Mouse (Mus musculus): ENCODE measurements around the gene Olfr469. TPM values are rescaled to one million over a fixed set of nuclear protein-coding genes. Genes with fewer than 3 reads are reported as not detected.

Gene Olfr469
- polyA plus RNA-seq (2015; fragmentation: Illumina TruSeq; extraction: RNeasy Lipid Tissue Mini Kit (QIAGEN cat#74804); ENCODE audit: insufficient read depth, low read depth, low replicate concordance), result not detected

GRCm38 (mm10) chr7:107825441-107825840 lies at the start of gene Olfr469:
Olfr469 (minus strand) TSS chr7:107825541.

GRCm38 (mm10) chr7:107847390-107847789 lies 22.0 kb upstream of the Olfr469 start, which contains the start of gene Olfr470:
Olfr470 (minus strand) TSS chr7:107847490.

GRCm38 (mm10) chr7:107811963-107812362 lies 13.4 kb downstream of the Olfr469 start, which contains the start of gene Olfr467:
Olfr467 (plus strand) TSS chr7:107812263.

GRCm38 (mm10) chr7:107801108-107801507 lies 24.2 kb downstream of the Olfr469 start, which contains the start of gene Ovch2:
Ovch2 (minus strand) TSS chr7:107801208.

Other genes starting within 250 kb of the Olfr469 start
- 3.2 TPM for gene Ppfibp2, start 230.3 kb downstream of the Olfr469 start, polyA plus RNA-seq (2015; fragmentation: Illumina TruSeq; extraction: RNeasy Lipid Tissue Mini Kit (QIAGEN cat#74804); ENCODE audit: insufficient read depth, low read depth, low replicate concordance)
- gene 5330417H12Rik, start 200.4 kb downstream of the Olfr469 start, polyA plus RNA-seq (2015; fragmentation: Illumina TruSeq; extraction: RNeasy Lipid Tissue Mini Kit (QIAGEN cat#74804); ENCODE audit: insufficient read depth, low read depth, low replicate concordance), result not detected
- gene Cyb5r2, start 67.5 kb downstream of the Olfr469 start, polyA plus RNA-seq (2015; fragmentation: Illumina TruSeq; extraction: RNeasy Lipid Tissue Mini Kit (QIAGEN cat#74804); ENCODE audit: insufficient read depth, low read depth, low replicate concordance), result not detected
- gene Ovch2, start 24.3 kb downstream of the Olfr469 start, polyA plus RNA-seq (2015; fragmentation: Illumina TruSeq; extraction: RNeasy Lipid Tissue Mini Kit (QIAGEN cat#74804); ENCODE audit: insufficient read depth, low read depth, low replicate concordance), result not detected
- gene Olfr467, start 13.3 kb downstream of the Olfr469 start, polyA plus RNA-seq (2015; fragmentation: Illumina TruSeq; extraction: RNeasy Lipid Tissue Mini Kit (QIAGEN cat#74804); ENCODE audit: insufficient read depth, low read depth, low replicate concordance), result not detected
- not detected for gene Olfr470, start 21.9 kb upstream of the Olfr469 start, polyA plus RNA-seq (2015; fragmentation: Illumina TruSeq; extraction: RNeasy Lipid Tissue Mini Kit (QIAGEN cat#74804); ENCODE audit: insufficient read depth, low read depth, low replicate concordance)
- not detected for gene Olfr472, start 72.4 kb upstream of the Olfr469 start, polyA plus RNA-seq (2015; fragmentation: Illumina TruSeq; extraction: RNeasy Lipid Tissue Mini Kit (QIAGEN cat#74804); ENCODE audit: insufficient read depth, low read depth, low replicate concordance)
- not detected for gene Olfr473, start 104.9 kb upstream of the Olfr469 start, polyA plus RNA-seq (2015; fragmentation: Illumina TruSeq; extraction: RNeasy Lipid Tissue Mini Kit (QIAGEN cat#74804); ENCODE audit: insufficient read depth, low read depth, low replicate concordance)
- not detected for gene Olfr474, start 129.1 kb upstream of the Olfr469 start, polyA plus RNA-seq (2015; fragmentation: Illumina TruSeq; extraction: RNeasy Lipid Tissue Mini Kit (QIAGEN cat#74804); ENCODE audit: insufficient read depth, low read depth, low replicate concordance)
- not detected for gene Olfr476, start 139.3 kb upstream of the Olfr469 start, polyA plus RNA-seq (2015; fragmentation: Illumina TruSeq; extraction: RNeasy Lipid Tissue Mini Kit (QIAGEN cat#74804); ENCODE audit: insufficient read depth, low read depth, low replicate concordance)
- gene Olfr477, start 161.2 kb upstream of the Olfr469 start, polyA plus RNA-seq (2015; fragmentation: Illumina TruSeq; extraction: RNeasy Lipid Tissue Mini Kit (QIAGEN cat#74804); ENCODE audit: insufficient read depth, low read depth, low replicate concordance), result not detected
- not detected for gene Olfr478, start 208.4 kb upstream of the Olfr469 start, polyA plus RNA-seq (2015; fragmentation: Illumina TruSeq; extraction: RNeasy Lipid Tissue Mini Kit (QIAGEN cat#74804); ENCODE audit: insufficient read depth, low read depth, low replicate concordance)
- not detected for gene Olfr479, start 225.2 kb upstream of the Olfr469 start, polyA plus RNA-seq (2015; fragmentation: Illumina TruSeq; extraction: RNeasy Lipid Tissue Mini Kit (QIAGEN cat#74804); ENCODE audit: insufficient read depth, low read depth, low replicate concordance)
- not detected for gene Olfr480, start 241.8 kb upstream of the Olfr469 start, polyA plus RNA-seq (2015; fragmentation: Illumina TruSeq; extraction: RNeasy Lipid Tissue Mini Kit (QIAGEN cat#74804); ENCODE audit: insufficient read depth, low read depth, low replicate concordance)

Data from pancreas, adult 10 weeks (tissue).